Mouse (Mus musculus) lung, embryonic 14.5 days (tissue): ENCODE measurements at regions not wholly inside any gene's neighbourhood (a gene's known extent, or its start where the extent isn't known, plus 50 kb on each side); places are given as distances from the start of the nearest gene placed in this dataset.

Experiments used
- ATAC-seq: fragments of 200-750 bp; cut with Nextera tagmentation; 2 replicates; pipeline ENCODE4 v1.8.0; 2017; ENCODE audit warnings: mild to moderate bottlenecking, moderate TSS enrichment, moderate library complexity; ENCODE audit not compliant: insufficient read depth
- DNase-seq: peaks from one replicate; pipeline ENCODE4 v3.0.0-alpha.2; 2015
- H3K27ac ChIP-seq: fragments of 300-500 bp; sonication (generic); 2 replicates; pipeline ENCODE4 v1.5.1; 2014; ENCODE audit warnings: low read depth, mild to moderate bottlenecking, moderate library complexity
- H3K27me3 ChIP-seq: fragments of 300-500 bp; sonication (generic); 2 replicates; pipeline ENCODE4 v1.6.1; 2014; ENCODE audit warnings: low read length, control low read depth; ENCODE audit not compliant: insufficient read depth
- H3K36me3 ChIP-seq: fragments of 300-500 bp; sonication (generic); 2 replicates; pipeline ENCODE4 v1.6.1; 2014; ENCODE audit warnings: control low read depth; ENCODE audit not compliant: insufficient read depth
- H3K4me1 ChIP-seq: fragments of 300-500 bp; sonication (generic); 2 replicates; pipeline ENCODE4 v1.6.1; 2014; ENCODE audit warnings: antibody characterized with exemption, control low read depth; ENCODE audit not compliant: insufficient read depth
- H3K4me2 ChIP-seq: fragments of 300-500 bp; sonication (generic); 2 replicates; pipeline ENCODE4 v1.6.1; 2014; ENCODE audit warnings: mild to moderate bottlenecking
- H3K4me3 ChIP-seq: fragments of 300-500 bp; sonication (generic); 2 replicates; pipeline ENCODE4 v1.5.1; 2014; ENCODE audit warnings: low read depth, low read length
- H3K9ac ChIP-seq: fragments of 300-500 bp; sonication (generic); 2 replicates; pipeline ENCODE4 v1.6.1; 2014
- H3K9me3 ChIP-seq: fragments of 300-500 bp; sonication (generic); 2 replicates; pipeline ENCODE4 v1.6.1; 2016; ENCODE audit warnings: low read depth, low read length, control low read depth
- CTCF ChIP-seq: IDR thresholded peaks from 2 replicates; pipeline ENCODE4 v1.5.1; 2016; ENCODE audit warnings: antibody characterized with exemption, low read depth
- WGBS: fragments of 180-500 bp; shearing (Covaris S2); extraction: QIAGEN DNeasy Blood & Tissue Kit; methylation state at CpG from one replicate; pipeline ENCODE4 v1.1.7; 2014; 5-methylcytosine and 5-hydroxymethylcytosine counted together

GRCm38 (mm10) chr16:45331236-45331635 lies 77.6 kb downstream of the Cd200 start:
- ATAC-seq = no peak
- no peak for TF ChIP-seq CTCF
- no peak overlapping the region for H3K9ac ChIP-seq

GRCm38 (mm10) chr16:45330298-45330697 lies 78.6 kb downstream of the Cd200 start:
- Histone ChIP-seq H3K9me3 (no peaks in the 10 kb centered on the region), H3K27me3 (no peaks in the 10 kb centered on the region)

More at GRCm38 (mm10) chr16:45331236-45331635, 77.6 kb downstream of the Cd200 start:
- no peak overlapping the region for H3K4me3 ChIP-seq
- no peak overlapping the region for H3K4me2 ChIP-seq
- no peaks in the 10 kb centered on the region for H3K9me3 ChIP-seq
- WGBS = 83% methylated on average over 3 of the region's 3 CpGs
- no peak overlapping the region for H3K27ac ChIP-seq
- DNase-seq = no peak
- no peaks in the 10 kb centered on the region for H3K27me3 ChIP-seq
- H3K4me1 ChIP-seq = no peaks in the 10 kb centered on the region
- H3K36me3 ChIP-seq = no peaks in the 10 kb centered on the region

GRCm38 (mm10) chr16:45329716-45330115 lies 79.1 kb downstream of the Cd200 start:
- no peak overlapping the region for H3K9ac ChIP-seq
- peak; percentile 55 for DNase-seq
- H3K4me1 ChIP-seq = no peaks in the 10 kb centered on the region
- no peak for TF ChIP-seq CTCF
- H3K4me2 ChIP-seq = no peak overlapping the region
- no peak overlapping the region; the same call in 1 of the 2 replicates for H3K27ac ChIP-seq
- ATAC-seq = no peak
- H3K9me3 ChIP-seq = no peaks in the 10 kb centered on the region
- no peaks in the 10 kb centered on the region for H3K27me3 ChIP-seq
- no peak overlapping the region for H3K4me3 ChIP-seq
- H3K36me3 ChIP-seq = no peaks in the 10 kb centered on the region
- 47% methylated on average over 1 of the region's 1 CpGs for WGBS

More at GRCm38 (mm10) chr16:45330298-45330697, 78.6 kb downstream of the Cd200 start:
- Histone ChIP-seq H3K4me1 (no peaks in the 10 kb centered on the region), H3K4me3 (no peak overlapping the region), H3K4me2 (no peak overlapping the region), H3K36me3 (no peaks in the 10 kb centered on the region), H3K27ac (no peak overlapping the region), H3K9ac (no peak overlapping the region)
- TF ChIP-seq CTCF = peak; percentile 47; the same call in 1 of the 2 replicates
- ATAC-seq (no peak), DNase-seq (peak; percentile 29)
- 74% methylated on average over 2 of the region's 2 CpGs for WGBS

GRCm38 (mm10) chr16:45327103-45327502 lies 81.8 kb downstream of the Cd200 start:
- no peak overlapping the region for H3K4me3 ChIP-seq
- no peak for ATAC-seq
- no peaks in the 10 kb centered on the region for H3K9me3 ChIP-seq
- no peaks in the 10 kb centered on the region for H3K36me3 ChIP-seq
- TF ChIP-seq CTCF = no peak
- 82% methylated on average over 2 of the region's 2 CpGs for WGBS
- no peak overlapping the region for H3K27ac ChIP-seq
- DNase-seq = no peak
- no peak overlapping the region for H3K9ac ChIP-seq
- H3K4me1 ChIP-seq = no peaks in the 10 kb centered on the region
- no peak overlapping the region for H3K4me2 ChIP-seq
- no peaks in the 10 kb centered on the region for H3K27me3 ChIP-seq

- H3K27me3 ChIP-seq = no peaks in the 10 kb centered on the region
- WGBS = 80% methylated on average over 1 of the region's 1 CpGs
Observed at GRCm38 (mm10) chr16:45311479-45311878, 87.4 kb downstream of the Btla start.

More at GRCm38 (mm10) chr16:45311479-45311878, 87.4 kb downstream of the Btla start:
- no peak overlapping the region for H3K9ac ChIP-seq
- no peak overlapping the region for H3K27ac ChIP-seq
- H3K4me1 ChIP-seq = no peaks in the 10 kb centered on the region
- no peak for DNase-seq
- no peak for TF ChIP-seq CTCF
- H3K4me3 ChIP-seq = no peak overlapping the region
- H3K36me3 ChIP-seq = no peaks in the 10 kb centered on the region
- no peaks in the 10 kb centered on the region for H3K9me3 ChIP-seq
- no peak for ATAC-seq
- no peak overlapping the region for H3K4me2 ChIP-seq
